10 mouse cellular contexts compared by ENCODE assay signal in the genomic region with DNA sequence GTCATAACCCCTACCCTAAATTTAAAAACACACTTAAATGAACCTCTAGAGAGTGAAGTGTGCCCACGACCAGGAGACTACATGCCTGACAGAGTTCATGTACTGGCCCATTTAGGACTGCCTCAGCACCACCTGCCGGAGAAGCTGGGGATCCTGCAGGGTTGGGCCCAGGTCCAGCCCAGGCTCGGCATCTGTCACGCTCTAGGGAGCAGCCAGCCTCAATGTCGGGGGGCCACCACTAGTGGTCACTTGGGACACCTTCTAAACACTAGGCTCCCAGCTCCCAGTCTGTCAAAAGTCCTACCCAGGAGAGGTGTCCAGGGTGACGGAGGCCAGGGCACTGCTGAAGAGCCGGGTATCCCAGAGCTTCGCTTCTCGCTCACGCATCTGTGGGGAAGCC. TPM values are rescaled to one million over a fixed set of nuclear protein-coding genes. Genes with fewer than 3 reads are reported as not detected.
DNase-seq lines count a peak whose midpoint lies in the region; ATAC-seq and TF ChIP-seq lines count a peak whose summit lies in the region.
"Had no signal": no experiment of that assay in that cellular context is flagged by ENCODE, and none has a peak within 500 bp of the region (broad histone marks: within the 10 kb centered on the region; RNA-seq: fewer than 3 reads in every experiment).

No protein-coding gene starts in this region.

- no peak overlapping the region for H3K4me3 ChIP-seq in lung, adult 2 months (replicated peaks; ENCODE audit: extremely low read depth, low read depth, low read length)
- no peak overlapping the region for H3K4me3 ChIP-seq in embryonic facial prominence, embryonic 10.5 days
- no peak overlapping the region for H3K4me3 ChIP-seq in intestine, embryonic 15.5 days (replicated peaks)
- no peak overlapping the region for H3K4me3 ChIP-seq in limb, embryonic 13.5 days
- H3K4me3 ChIP-seq: neural tube, embryonic 12.5 days; stomach, embryonic 15.5 days had no signal

- H3K36me3 ChIP-seq in embryonic facial prominence, embryonic 10.5 days (replicated peaks), result peaks cover 57% of the 10 kb centered on the region
- H3K36me3 ChIP-seq in intestine, embryonic 15.5 days, result peaks cover 14% of the 10 kb centered on the region
- peaks cover 61% of the 10 kb centered on the region for H3K36me3 ChIP-seq in limb, embryonic 13.5 days

- no peak overlapping the region for H3K9ac ChIP-seq in intestine, embryonic 15.5 days
- H3K9ac ChIP-seq in limb, embryonic 13.5 days, result no peak overlapping the region
- H3K9ac ChIP-seq: neural tube, embryonic 12.5 days; stomach, embryonic 15.5 days had no signal

- no peak for DNase-seq in lung, adult 2 months
- DNase-seq in lung, postnatal 14 days, result no peak
- DNase-seq in embryonic facial prominence, embryonic 10.5 days (ENCODE audit: low spot score), result no peak
- no peak for DNase-seq in adrenal gland, adult 8-10 months

- no peaks in the 10 kb centered on the region for H3K27me3 ChIP-seq in embryonic facial prominence, embryonic 10.5 days (replicated peaks; ENCODE audit: low read depth, poor library complexity, severe bottlenecking)
- H3K27me3 ChIP-seq in intestine, embryonic 15.5 days (replicated peaks), result no peaks in the 10 kb centered on the region
- H3K27me3 ChIP-seq in limb, embryonic 13.5 days, result no peaks in the 10 kb centered on the region
- H3K27me3 ChIP-seq: neural tube, embryonic 12.5 days; Patski; stomach, embryonic 15.5 days had no signal

- H3K9me3 ChIP-seq in embryonic facial prominence, embryonic 10.5 days, result no peaks in the 10 kb centered on the region
- H3K9me3 ChIP-seq in intestine, embryonic 15.5 days, result no peaks in the 10 kb centered on the region
- H3K9me3 ChIP-seq in limb, embryonic 13.5 days, result no peaks in the 10 kb centered on the region
- H3K9me3 ChIP-seq: neural tube, embryonic 12.5 days; stomach, embryonic 15.5 days had no signal

- H3K27ac ChIP-seq in embryonic facial prominence, embryonic 10.5 days (replicated peaks), result peak overlapping the region; percentile 89
- H3K27ac ChIP-seq in intestine, embryonic 15.5 days, result no peak overlapping the region
- peak overlapping the region; percentile 98; the same call in 1 of the 2 replicates for H3K27ac ChIP-seq in limb, embryonic 13.5 days
- H3K27ac ChIP-seq: neural tube, embryonic 12.5 days had no signal

- TF ChIP-seq CTCF in lung, adult 2 months (IDR thresholded peaks at IDR 0.05; ENCODE audit: insufficient read depth, low read length), result peak; percentile 15; the same call in 1 of the 2 replicates

- ATAC-seq in intestine, embryonic 15.5 days, result peak; percentile 7; the same call in 1 of the 2 replicates
- no peak for ATAC-seq in limb, embryonic 13.5 days (ENCODE audit: low FRiP score, low read depth)
- no peak for ATAC-seq in activated CD4-positive, CD25-positive, alpha-beta regulatory T cell, adult 4 months

- no peak overlapping the region for H3K4me2 ChIP-seq in intestine, embryonic 15.5 days (replicated peaks)
- no peak overlapping the region for H3K4me2 ChIP-seq in limb, embryonic 13.5 days (replicated peaks)
- H3K4me2 ChIP-seq: neural tube, embryonic 12.5 days; stomach, embryonic 15.5 days had no signal

- H3K4me1 ChIP-seq in lung, adult 2 months (ENCODE audit: control insufficient read depth, insufficient read depth, low read length), result peaks cover 4% of the 10 kb centered on the region; the same call in 1 of the 2 replicates
- H3K4me1 ChIP-seq in embryonic facial prominence, embryonic 10.5 days, result peaks cover 97% of the 10 kb centered on the region
- H3K4me1 ChIP-seq in intestine, embryonic 15.5 days (replicated peaks), result peaks cover 47% of the 10 kb centered on the region
- peaks cover 95% of the 10 kb centered on the region for H3K4me1 ChIP-seq in limb, embryonic 13.5 days

- WGBS in lung, adult 2 months, result 78% methylated on average over 10 of the region's 10 CpGs
- WGBS in embryonic facial prominence, embryonic 10.5 days, result 84% methylated on average over 10 of the region's 10 CpGs
- WGBS in intestine, embryonic 15.5 days, result 81% methylated on average over 10 of the region's 10 CpGs
- WGBS in limb, embryonic 13.5 days, result 79% methylated on average over 10 of the region's 10 CpGs

- no peak for TF ChIP-seq POLR2A in lung, adult 2 months (IDR thresholded peaks at IDR 0.05; ENCODE audit: borderline replicate concordance, extremely low read depth, low read depth, low read length)

RNA-seq across cellular contexts. Expression of gene Dnaja3, which starts 14.9 kb away (rescaled TPM):
- polyA plus RNA-seq in lung, adult 2 months (2012; rRNA removed), result 16.1 and 21.2 TPM in 2 replicates
- 66.6 and 66.7 TPM in 2 replicates for polyA plus RNA-seq in embryonic facial prominence, embryonic 10.5 days (2016; fragmentation: Nextera tagmentation; extraction: Ambion mirVana)
- 86.5 and 92.1 TPM in 2 replicates for polyA plus RNA-seq in intestine, embryonic 15.5 days (2015; fragmentation: Nextera tagmentation; extraction: Ambion mirVana)
- 56.6 and 60.0 TPM in 2 replicates for polyA plus RNA-seq in limb, embryonic 13.5 days (2015; fragmentation: Nextera tagmentation; extraction: Ambion mirVana)
- 100 to 1,000 TPM; 107 to 132 (median 117) TPM for total RNA-seq in adrenal gland, adult 8-10 months (2022)
- 10 to 100 TPM; 17.3 to 22.8 TPM for polyA plus RNA-seq in activated CD4-positive, CD25-positive, alpha-beta regulatory T cell, adult 4 months (2017; shearing (Covaris generic))

RNA-seq across cellular contexts. Expression of gene Vasn, which starts 15.0 kb away (rescaled TPM):
- 86.4 and 91.1 TPM in 2 replicates for polyA plus RNA-seq in lung, adult 2 months (2012; rRNA removed)
- 14.4 and 16.2 TPM in 2 replicates for polyA plus RNA-seq in embryonic facial prominence, embryonic 10.5 days (2016; fragmentation: Nextera tagmentation; extraction: Ambion mirVana)
- 14.1 and 15.1 TPM in 2 replicates for polyA plus RNA-seq in intestine, embryonic 15.5 days (2015; fragmentation: Nextera tagmentation; extraction: Ambion mirVana)
- polyA plus RNA-seq in limb, embryonic 13.5 days (2015; fragmentation: Nextera tagmentation; extraction: Ambion mirVana), result 35.6 and 35.9 TPM in 2 replicates
- total RNA-seq in adrenal gland, adult 8-10 months (2022), result 10 to 100 TPM; 10.1 to 16.9 (median 11.1) TPM
- 1 to 10 TPM in 1 of 2 experiments, under 1 TPM in 1; 0.79 to 1.1 TPM for polyA plus RNA-seq in activated CD4-positive, CD25-positive, alpha-beta regulatory T cell, adult 4 months (2017; shearing (Covaris generic))

RNA-seq across cellular contexts. Expression of gene Coro7, which starts 24.9 kb away (rescaled TPM):
- polyA plus RNA-seq in lung, adult 2 months (2012; rRNA removed), result 60.6 and 60.9 TPM in 2 replicates
- polyA plus RNA-seq in embryonic facial prominence, embryonic 10.5 days (2016; fragmentation: Nextera tagmentation; extraction: Ambion mirVana), result 23.3 and 23.9 TPM in 2 replicates
- 22.7 and 23.2 TPM in 2 replicates for polyA plus RNA-seq in intestine, embryonic 15.5 days (2015; fragmentation: Nextera tagmentation; extraction: Ambion mirVana)
- 19.6 and 20.8 TPM in 2 replicates for polyA plus RNA-seq in limb, embryonic 13.5 days (2015; fragmentation: Nextera tagmentation; extraction: Ambion mirVana)
- 10 to 100 TPM; 23.1 to 41.9 (median 36.7) TPM for total RNA-seq in adrenal gland, adult 8-10 months (2022)
- polyA plus RNA-seq in activated CD4-positive, CD25-positive, alpha-beta regulatory T cell, adult 4 months (2017; shearing (Covaris generic)), result 100 to 1,000 TPM in 1 of 2 experiments, 10 to 100 TPM in 1; 98.7 to 102 TPM

RNA-seq across cellular contexts. Expression of gene Pam16, which starts 29.9 kb away (rescaled TPM):
- 8.4 and 12.3 TPM in 2 replicates for polyA plus RNA-seq in lung, adult 2 months (2012; rRNA removed)
- 92.6 and 97.5 TPM in 2 replicates for polyA plus RNA-seq in embryonic facial prominence, embryonic 10.5 days (2016; fragmentation: Nextera tagmentation; extraction: Ambion mirVana)
- 74.5 and 84.3 TPM in 2 replicates for polyA plus RNA-seq in intestine, embryonic 15.5 days (2015; fragmentation: Nextera tagmentation; extraction: Ambion mirVana)
- 105 and 106 TPM in 2 replicates for polyA plus RNA-seq in limb, embryonic 13.5 days (2015; fragmentation: Nextera tagmentation; extraction: Ambion mirVana)
- 100 to 1,000 TPM in 2 of 4 experiments, 10 to 100 TPM in 2; 81.7 to 124 (median 102) TPM for total RNA-seq in adrenal gland, adult 8-10 months (2022)
- 10 to 100 TPM; 30.5 to 37.9 TPM for polyA plus RNA-seq in activated CD4-positive, CD25-positive, alpha-beta regulatory T cell, adult 4 months (2017; shearing (Covaris generic))
